Mouse (Mus musculus) liver, embryonic 12.5 days (tissue): ENCODE data around the gene Os9. TPM values are rescaled to one million over a fixed set of nuclear protein-coding genes. Genes with fewer than 3 reads are reported as not detected.

Experiments used
- ATAC-seq: fragments of 200-750 bp; cut with Nextera tagmentation; 2 replicates; pipeline ENCODE4 v1.8.0; 2017; ENCODE audit warnings: moderate number of reproducible peaks, mild to moderate bottlenecking, moderate library complexity
- H3K27ac ChIP-seq: fragments of 300-500 bp; sonication (generic); 2 replicates; pipeline ENCODE4 v1.5.1; 2016; ENCODE audit warnings: mild to moderate bottlenecking
- H3K27me3 ChIP-seq: fragments of 300-500 bp; sonication (generic); replicated peaks from 2 replicates; pipeline ENCODE4 v1.6.1; 2016; ENCODE audit warnings: mild to moderate bottlenecking, moderate library complexity
- H3K36me3 ChIP-seq: fragments of 300-500 bp; sonication (generic); 2 replicates; pipeline ENCODE4 v1.6.1; 2016; ENCODE audit warnings: mild to moderate bottlenecking, moderate library complexity
- H3K4me1 ChIP-seq: fragments of 300-500 bp; sonication (generic); 2 replicates; pipeline ENCODE4 v1.6.1; 2016
- H3K4me2 ChIP-seq: fragments of 300-500 bp; sonication (generic); 2 replicates; pipeline ENCODE4 v1.6.1; 2016; ENCODE audit warnings: mild to moderate bottlenecking, moderate library complexity
- H3K4me3 ChIP-seq: fragments of 300-500 bp; sonication (generic); 2 replicates; pipeline ENCODE4 v1.5.1; 2016; ENCODE audit warnings: mild to moderate bottlenecking, moderate library complexity
- H3K9ac ChIP-seq: fragments of 300-500 bp; sonication (generic); 2 replicates; pipeline ENCODE4 v1.6.1; 2016; ENCODE audit warnings: mild to moderate bottlenecking, moderate library complexity
- H3K9me3 ChIP-seq: fragments of 300-500 bp; sonication (generic); replicated peaks from 2 replicates; pipeline ENCODE4 v1.6.1; 2016; ENCODE audit warnings: mild to moderate bottlenecking, moderate library complexity
- WGBS: fragments of 180-500 bp; shearing (Covaris S2); methylation state at CpG from one replicate; pipeline ENCODE4 v1.1.7; 2016; ENCODE audit not compliant: insufficient replicate concordance; 5-methylcytosine and 5-hydroxymethylcytosine counted together
- polyA plus RNA-seq: library from polyadenylated mRNA; unstranded; fragments of >200 nt; fragmentation: Nextera tagmentation; extraction: Ambion mirVana; gene quantifications from 2 replicates; pipeline ENCODE4 v1.2.1, GENCODE M21; 2016

Gene Os9
- polyA plus RNA-seq, 1 experiment from 2014 or later, result 51.4 TPM

DNA sequence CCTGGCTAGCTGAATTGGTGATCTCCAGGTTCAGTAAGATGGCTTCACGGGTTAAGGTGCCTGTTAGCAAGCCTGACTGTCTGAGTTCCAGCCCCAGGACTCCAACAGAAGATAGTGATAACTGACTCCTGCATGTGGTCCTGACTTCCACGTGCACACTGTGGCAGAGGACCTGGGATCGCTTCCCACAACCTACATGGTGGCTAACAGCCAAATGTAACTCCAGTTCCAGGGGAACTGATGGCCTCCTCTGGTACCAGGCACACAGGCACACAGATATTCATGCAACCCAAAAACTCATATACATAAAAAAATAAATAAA is 12.7 kb downstream of the Os9 start:
- Histone ChIP-seq H3K27ac (peak overlapping the region; percentile 59), H3K4me2 (peak overlapping the region; percentile 49), H3K9ac (no peak overlapping the region), H3K27me3 (no peaks in the 10 kb centered on the region), H3K4me3 (no peak overlapping the region), H3K4me1 (peaks cover 39% of the 10 kb centered on the region), H3K9me3 (no peaks in the 10 kb centered on the region), H3K36me3 (peaks cover 49% of the 10 kb centered on the region)
- 34% methylated on average over 3 of the region's 3 CpGs for WGBS
- ATAC-seq, result peak; percentile 61

DNA sequence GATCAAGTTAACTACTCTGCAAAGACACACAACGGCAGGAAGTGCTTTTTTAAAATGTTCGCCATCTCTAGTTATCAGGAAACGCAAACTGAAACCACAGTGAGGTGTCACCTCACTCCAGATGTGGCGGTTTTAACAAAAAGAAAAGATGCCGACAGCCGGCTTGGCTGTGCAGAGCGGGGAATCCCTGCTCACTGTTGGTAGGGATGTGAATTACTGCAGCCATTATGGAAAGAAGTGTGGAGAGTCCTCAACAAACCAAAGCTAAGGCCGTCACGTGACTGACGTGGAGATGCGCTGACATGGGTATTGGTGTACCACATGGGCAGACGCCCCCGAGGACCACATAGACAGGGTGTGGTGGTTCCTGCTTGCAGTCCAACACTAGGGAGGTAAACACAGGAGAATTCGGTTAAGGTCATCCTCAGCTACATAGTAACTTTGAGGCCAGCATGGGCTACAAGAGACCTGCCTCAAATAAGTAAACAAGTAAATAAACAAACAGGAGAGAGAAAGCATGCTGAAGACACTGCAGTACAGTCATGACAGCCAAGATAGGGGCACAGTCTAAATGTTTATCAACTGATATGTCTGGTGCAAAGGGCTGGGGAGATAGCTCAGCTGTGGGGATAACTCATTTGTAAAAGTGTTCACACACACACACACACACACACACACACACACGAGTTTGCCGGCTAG is 13.2 kb downstream of the Os9 start:
- no peaks in the 10 kb centered on the region for H3K27me3 ChIP-seq
- H3K27ac ChIP-seq, result peak overlapping the region; percentile 59
- peak overlapping the region; percentile 49 for H3K4me2 ChIP-seq
- H3K4me3 ChIP-seq, result no peak overlapping the region
- WGBS, result 35% methylated on average over 16 of the region's 16 CpGs
- H3K9ac ChIP-seq, result no peak overlapping the region
- H3K4me1 ChIP-seq, result peaks cover 43% of the 10 kb centered on the region
- peak; percentile 82 for ATAC-seq
- peaks cover 44% of the 10 kb centered on the region for H3K36me3 ChIP-seq
- H3K9me3 ChIP-seq, result no peaks in the 10 kb centered on the region

DNA sequence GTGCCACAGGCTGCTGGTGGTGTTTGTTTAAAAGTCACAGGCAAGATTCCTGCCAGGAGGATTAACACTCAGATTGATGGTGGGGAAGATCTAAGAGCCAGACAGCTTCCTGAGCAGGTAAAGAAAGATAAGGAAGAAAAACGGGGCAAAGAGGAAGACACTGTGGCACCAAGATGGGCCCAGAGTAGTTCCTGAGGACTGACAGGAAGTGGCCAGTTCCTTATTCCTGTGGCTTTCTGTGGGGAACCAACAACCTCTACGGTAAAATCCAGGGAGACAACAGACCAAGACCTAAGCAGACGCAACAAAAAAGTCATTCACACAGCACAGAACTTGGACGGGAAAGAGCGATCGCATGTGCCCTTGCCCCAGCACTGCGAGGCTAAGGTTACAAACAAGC is 17.3 kb downstream of the Os9 start:
- Histone ChIP-seq H3K4me1 (peaks cover 56% of the 10 kb centered on the region), H3K9me3 (no peaks in the 10 kb centered on the region), H3K4me2 (no peak overlapping the region), H3K9ac (no peak overlapping the region), H3K4me3 (no peak overlapping the region), H3K27me3 (no peaks in the 10 kb centered on the region), H3K27ac (no peak overlapping the region), H3K36me3 (peaks cover 43% of the 10 kb centered on the region)
- WGBS, result 26% methylated on average over 7 of the region's 7 CpGs
- no peak for ATAC-seq

DNA sequence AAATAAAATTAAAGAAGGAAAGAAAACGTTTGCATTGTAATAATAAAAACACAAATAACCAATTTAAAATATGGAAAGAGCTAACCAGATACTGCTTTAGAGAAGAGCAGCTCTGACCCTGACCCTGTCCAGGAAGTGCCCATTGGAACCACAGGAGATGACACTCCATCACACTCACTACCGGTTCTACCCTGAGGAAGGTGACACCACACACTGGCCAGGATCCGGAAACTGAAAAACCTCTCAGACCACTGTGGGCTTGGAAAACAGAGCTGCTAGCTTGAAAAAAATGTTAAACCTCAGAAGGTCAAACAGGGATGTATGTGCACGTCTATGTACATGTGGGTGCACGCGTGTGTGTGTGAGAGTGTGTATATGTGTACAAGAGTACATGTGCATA is 19.8 kb downstream of the Os9 start:
- 52% methylated on average over 6 of the region's 6 CpGs for WGBS
- Histone ChIP-seq H3K4me2 (no peak overlapping the region), H3K4me3 (no peak overlapping the region), H3K4me1 (peaks cover 44% of the 10 kb centered on the region), H3K27me3 (no peaks in the 10 kb centered on the region), H3K9me3 (no peaks in the 10 kb centered on the region), H3K36me3 (peaks cover 55% of the 10 kb centered on the region), H3K27ac (no peak overlapping the region), H3K9ac (no peak overlapping the region)
- no peak for ATAC-seq

DNA sequence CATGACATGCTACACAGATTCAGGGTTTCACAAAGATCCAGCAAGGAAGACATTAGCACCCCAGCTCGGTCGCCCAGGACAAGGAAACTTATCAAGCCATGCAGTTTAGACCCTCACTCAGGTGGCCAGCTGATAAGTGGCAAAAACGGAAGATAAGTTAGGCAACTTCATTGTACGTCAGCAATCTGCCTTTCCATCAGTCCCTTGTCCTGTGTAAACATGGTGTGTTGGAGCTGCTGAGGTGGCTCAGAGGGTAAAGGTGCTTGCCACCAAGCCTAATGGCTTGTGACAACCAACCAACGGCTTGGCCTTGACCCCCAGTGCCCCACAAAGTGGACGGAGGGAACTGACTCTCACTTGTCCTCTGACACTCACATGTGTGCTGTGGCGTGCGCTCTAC is 20.5 kb downstream of the Os9 start:
- Histone ChIP-seq H3K9me3 (no peaks in the 10 kb centered on the region), H3K27me3 (no peaks in the 10 kb centered on the region), H3K4me2 (peak overlapping the region; percentile 35), H3K9ac (no peak overlapping the region), H3K4me3 (no peak overlapping the region), H3K4me1 (peaks cover 44% of the 10 kb centered on the region), H3K36me3 (peaks cover 57% of the 10 kb centered on the region), H3K27ac (peak overlapping the region; percentile 62)
- ATAC-seq, result peak; percentile 73
- WGBS, result 27% methylated on average over 8 of the region's 8 CpGs

DNA sequence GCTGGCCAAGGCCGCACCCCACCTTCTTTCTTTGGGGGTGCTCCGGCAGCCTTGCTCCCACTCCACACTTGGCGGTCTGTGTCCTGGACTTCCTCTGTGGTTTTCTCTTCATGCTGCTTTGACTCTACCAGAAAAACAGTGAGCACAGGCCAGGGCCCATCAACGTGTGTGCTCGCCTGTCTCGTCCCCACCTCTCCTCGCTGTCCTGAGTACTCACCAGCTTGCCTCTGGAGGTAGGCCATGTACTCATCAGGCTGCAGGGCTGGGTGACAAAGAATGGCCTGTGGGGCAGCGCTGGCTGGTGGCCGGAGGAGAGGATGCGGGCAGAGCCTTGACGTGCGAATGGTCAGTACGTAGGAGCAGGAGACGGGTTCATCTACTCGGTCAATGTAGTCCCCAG is 21.1 kb downstream of the Os9 start:
- H3K4me3 ChIP-seq, result no peak overlapping the region
- peaks cover 58% of the 10 kb centered on the region for H3K36me3 ChIP-seq
- 0 out of 2 replicates have a peak overlapping the region, but pooled peaks have one; percentile 62 for H3K27ac ChIP-seq
- H3K4me2 ChIP-seq, result peak overlapping the region; percentile 35
- ATAC-seq, result no peak
- no peaks in the 10 kb centered on the region for H3K27me3 ChIP-seq
- peaks cover 44% of the 10 kb centered on the region for H3K4me1 ChIP-seq
- H3K9me3 ChIP-seq, result no peaks in the 10 kb centered on the region
- no peak overlapping the region for H3K9ac ChIP-seq
- 76% methylated on average over 15 of the region's 15 CpGs for WGBS

DNA sequence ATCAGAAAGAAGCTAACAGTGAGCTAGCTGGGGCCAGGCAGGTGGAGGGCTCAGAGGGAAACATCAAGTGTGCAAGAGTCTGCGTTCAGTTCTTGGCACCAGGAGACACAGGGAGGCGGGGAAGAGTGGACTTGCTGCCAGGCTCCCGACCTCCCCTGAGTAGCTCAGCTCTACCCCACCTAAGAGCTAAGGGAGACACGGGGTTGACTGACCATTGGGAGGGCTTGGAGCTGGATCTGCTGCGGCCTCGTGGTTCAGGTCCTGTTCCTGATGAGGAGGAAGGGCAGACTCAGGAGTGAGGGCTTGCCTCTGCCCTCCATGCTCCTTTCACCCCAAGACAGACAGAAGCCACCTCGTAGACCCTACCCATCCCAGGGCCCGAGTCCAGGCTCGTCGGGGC is 21.7 kb downstream of the Os9 start:
- Histone ChIP-seq H3K9ac (no peak overlapping the region), H3K27ac (no peak overlapping the region), H3K4me2 (no peak overlapping the region), H3K4me3 (no peak overlapping the region), H3K4me1 (peaks cover 41% of the 10 kb centered on the region), H3K36me3 (peaks cover 57% of the 10 kb centered on the region), H3K9me3 (no peaks in the 10 kb centered on the region), H3K27me3 (no peaks in the 10 kb centered on the region)
- WGBS, result 77% methylated on average over 10 of the region's 10 CpGs
- no peak for ATAC-seq

DNA sequence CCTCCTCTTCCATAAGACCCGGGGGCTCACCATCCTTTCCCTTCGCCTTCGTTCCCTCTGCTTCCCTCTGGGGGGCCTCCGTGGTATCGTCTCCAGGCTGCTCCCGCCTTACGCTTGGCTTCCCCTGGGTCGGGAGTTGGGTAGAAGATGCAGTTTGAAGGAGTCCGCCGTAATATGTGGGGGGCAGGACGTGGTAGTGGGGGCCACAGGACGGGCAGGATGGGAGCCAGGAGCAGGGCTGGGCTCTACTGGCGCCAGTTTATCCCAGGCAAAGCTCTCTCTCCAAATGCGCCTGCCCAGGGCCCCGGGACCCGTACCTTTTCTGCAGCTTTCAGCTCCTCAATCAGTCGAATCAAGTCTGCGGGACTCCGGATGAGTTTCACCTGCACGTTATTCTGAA is 22.4 kb downstream of the Os9 start:
- Histone ChIP-seq H3K27ac (no peak overlapping the region), H3K36me3 (peaks cover 57% of the 10 kb centered on the region), H3K4me1 (peaks cover 35% of the 10 kb centered on the region), H3K9me3 (no peaks in the 10 kb centered on the region), H3K9ac (no peak overlapping the region), H3K27me3 (no peaks in the 10 kb centered on the region), H3K4me2 (no peak overlapping the region), H3K4me3 (no peak overlapping the region)
- ATAC-seq, result no peak
- 78% methylated on average over 20 of the region's 20 CpGs for WGBS

DNA sequence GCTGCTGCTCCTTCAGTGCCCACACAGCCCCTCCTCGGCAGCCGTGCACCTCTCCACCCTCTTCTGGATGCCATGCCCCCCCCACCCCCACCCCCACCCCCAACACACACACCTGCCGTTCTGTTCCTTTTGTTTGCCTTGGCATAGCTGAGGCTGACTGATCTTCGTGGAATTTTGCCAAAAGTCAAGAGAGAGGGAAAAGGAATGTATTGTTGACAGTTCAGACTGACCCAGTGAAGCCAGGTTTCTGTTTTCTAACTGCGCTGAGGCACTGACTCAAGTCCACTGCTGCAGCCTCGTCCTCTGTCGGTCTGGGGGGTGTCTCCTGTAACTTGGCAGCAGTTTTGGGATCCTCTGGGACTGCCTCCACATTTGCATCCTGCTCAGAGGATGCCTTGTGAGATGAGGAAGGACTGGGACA is 26.5 kb downstream of the Os9 start:
- 56% methylated on average over 7 of the region's 7 CpGs for WGBS

DNA sequence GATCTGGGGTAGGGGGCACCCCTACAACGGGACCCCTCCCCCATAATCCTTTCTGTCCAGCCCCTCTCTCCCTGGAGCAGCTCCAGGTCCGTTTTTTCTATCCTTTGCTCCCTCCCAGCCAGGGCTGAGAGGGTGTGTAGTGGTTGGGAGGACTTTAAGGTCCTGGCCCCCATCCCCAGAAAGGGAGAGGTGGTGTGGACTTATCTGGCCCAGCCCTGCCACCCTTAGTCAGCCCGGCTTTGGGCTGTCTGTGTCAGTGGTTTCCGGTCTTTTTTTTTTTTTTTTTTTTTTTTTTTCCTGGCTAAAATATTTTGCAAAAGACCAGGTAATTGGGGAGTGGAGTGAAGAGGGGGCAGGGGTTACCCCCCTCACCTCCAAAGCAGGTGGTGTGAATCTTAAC is 28.2 kb downstream of the Os9 start:
- peaks cover 44% of the 10 kb centered on the region for H3K27me3 ChIP-seq
- no peaks in the 10 kb centered on the region for H3K9me3 ChIP-seq
- no peak for ATAC-seq
- no peak overlapping the region for H3K4me3 ChIP-seq
- no peak overlapping the region for H3K27ac ChIP-seq
- WGBS, result 31% methylated on average over 4 of the region's 4 CpGs
- no peak overlapping the region for H3K9ac ChIP-seq
- H3K4me1 ChIP-seq, result peaks cover 23% of the 10 kb centered on the region
- no peak overlapping the region for H3K4me2 ChIP-seq
- H3K36me3 ChIP-seq, result peaks cover 28% of the 10 kb centered on the region

More for the DNA sequence above, 26.5 kb downstream of the Os9 start:
- no peak overlapping the region for H3K9ac ChIP-seq
- ATAC-seq, result no peak
- H3K27me3 ChIP-seq, result peaks cover 34% of the 10 kb centered on the region
- H3K9me3 ChIP-seq, result no peaks in the 10 kb centered on the region
- no peak overlapping the region for H3K27ac ChIP-seq
- peaks cover 44% of the 10 kb centered on the region for H3K36me3 ChIP-seq
- no peak overlapping the region for H3K4me2 ChIP-seq
- no peak overlapping the region for H3K4me3 ChIP-seq
- H3K4me1 ChIP-seq, result peaks cover 29% of the 10 kb centered on the region

DNA sequence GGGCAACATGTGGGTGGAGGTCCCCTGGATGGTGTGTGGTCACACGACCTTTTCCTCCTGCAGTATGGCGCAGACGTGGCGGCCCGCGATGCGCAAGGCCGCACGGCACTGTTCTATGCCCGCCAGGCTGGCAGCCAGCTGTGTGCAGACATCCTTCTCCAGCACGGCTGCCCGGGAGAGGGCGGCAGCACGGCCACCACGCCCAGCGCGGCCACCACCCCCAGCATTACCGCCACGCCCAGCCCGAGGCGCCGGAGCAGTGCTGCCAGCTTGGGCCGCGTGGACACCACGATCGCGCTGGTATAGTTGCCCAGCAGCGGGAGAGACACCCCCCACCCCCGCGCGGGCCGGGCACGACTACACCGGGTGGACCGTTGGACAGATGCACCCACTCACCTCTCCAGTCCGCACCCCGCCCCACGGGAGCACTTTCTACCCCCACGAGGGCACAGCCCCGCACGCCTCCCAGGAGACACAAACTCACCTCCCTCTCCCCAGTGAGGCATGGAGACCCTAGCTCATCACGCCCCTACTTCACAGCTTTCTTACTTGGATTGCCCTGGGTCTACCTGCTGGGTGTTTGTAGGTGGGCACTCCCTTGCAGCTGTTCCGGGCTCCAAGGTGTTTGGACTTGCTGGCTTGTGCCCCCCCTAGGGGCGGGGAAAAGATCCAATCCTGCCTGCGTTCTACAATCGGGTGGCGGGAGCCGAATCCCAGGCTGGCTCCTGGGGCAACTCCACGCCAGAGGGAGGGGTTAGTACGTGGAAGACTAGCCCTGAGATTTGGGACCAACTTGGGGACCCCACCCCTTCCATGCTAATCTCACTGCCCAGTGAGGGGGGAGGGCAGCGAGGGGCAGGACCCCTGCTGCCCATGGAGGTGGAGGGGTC is 29.2 kb downstream of the Os9 start:
- Histone ChIP-seq H3K9ac (no peak overlapping the region), H3K36me3 (peaks cover 18% of the 10 kb centered on the region), H3K4me2 (peak overlapping the region; percentile 51), H3K4me1 (peaks cover 23% of the 10 kb centered on the region), H3K4me3 (peak overlapping the region; percentile 16; the same call in 1 of the 2 replicates), H3K9me3 (no peaks in the 10 kb centered on the region), H3K27ac (no peak overlapping the region), H3K27me3 (peaks cover 44% of the 10 kb centered on the region)
- ATAC-seq, result peak; percentile 56
- WGBS, result 31% methylated on average over 50 of the region's 51 CpGs
